Mouse (Mus musculus): ENCODE data around the gene Hivep3.

- TF ChIP-seq JUND (IDR thresholded peaks at IDR 0.05; ENCODE audit: low read depth, low read length) (no peak), BHLHE40 (IDR thresholded peaks at IDR 0.05; ENCODE audit: borderline replicate concordance, low read depth, low read length) (no peak), UBTF (IDR thresholded peaks at IDR 0.05; ENCODE audit: borderline replicate concordance, insufficient read depth, low read depth, low read length) (no peak), CTCF (IDR thresholded peaks at IDR 0.05 in 2 of 3, conservative IDR thresholded peaks at IDR 0.05 in 1 of 3; ENCODE audit: control insufficient read depth in 1 of 3, insufficient read depth in 1 of 3, low read depth in 2 of 3, low read length in 3 of 3, poor library complexity in 1 of 3, severe bottlenecking in 1 of 3) (no peak), ZNF384 (IDR thresholded peaks at IDR 0.05; ENCODE audit: low read depth, low read length) (no peak), NELFE (IDR thresholded peaks at IDR 0.05; ENCODE audit: low read depth, low read length) (no peak)
Measured at GRCm38 (mm10) chr4:119904296-119904695, 170.7 kb downstream of the Hivep3 start.

Measured in MEL (cell line).